Mouse (Mus musculus): Measurements from ENCODE around the gene Irx6. TPM values are rescaled to one million over a fixed set of nuclear protein-coding genes. Genes with fewer than 3 reads are reported as not detected.

Gene Irx6
- under 1 TPM in 1 of 2 experiments, not detected in 1; 0.05 TPM for polyA plus RNA-seq (2017; shearing (Covaris generic))

DNA sequence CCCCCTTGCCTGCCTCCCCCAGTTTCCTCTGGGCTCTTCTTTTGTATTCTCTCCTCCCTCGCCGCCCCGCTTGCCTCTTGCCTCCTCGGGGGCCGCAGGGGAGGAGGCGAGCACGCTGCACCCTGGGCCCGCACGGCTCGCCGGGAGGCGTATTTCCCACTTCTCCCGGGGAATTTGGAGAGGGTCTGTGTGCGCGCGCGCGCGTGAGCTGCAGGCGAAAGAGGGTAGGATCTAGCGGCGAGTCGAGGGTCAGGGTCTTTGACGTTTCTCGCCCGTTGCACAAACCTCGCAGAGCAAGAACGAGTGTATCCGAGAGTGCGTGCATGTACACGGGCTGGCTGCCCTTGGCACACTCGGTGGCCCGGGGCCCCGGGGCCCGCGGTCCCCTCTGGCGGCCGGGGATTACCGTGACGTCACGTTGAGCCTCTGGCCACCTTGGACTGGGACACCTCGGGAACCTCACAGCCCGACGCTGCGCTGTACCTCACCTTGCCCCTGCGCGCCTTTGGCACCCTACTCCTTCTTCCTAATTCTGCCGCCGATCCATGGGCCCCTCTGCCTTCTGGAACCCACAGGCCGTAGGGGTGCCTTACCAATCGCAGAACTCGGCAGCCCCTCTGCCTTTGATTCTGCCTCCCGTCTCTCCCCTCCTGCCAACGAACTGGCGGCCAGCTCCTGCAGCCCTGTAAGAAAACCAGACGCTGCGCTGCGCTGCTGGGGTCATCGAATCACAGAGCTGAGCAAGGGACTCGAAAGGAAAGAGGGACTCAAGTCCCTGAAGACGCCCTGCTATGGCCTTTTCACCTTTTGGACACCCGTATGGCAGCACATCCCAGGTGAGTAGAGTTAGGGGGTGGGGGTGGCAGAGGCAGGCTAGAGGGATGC is at the start of gene Irx6:
Gene Irx6 (plus strand): TSS at position 45 of the 885 bp plus-strand sequence.

Other genes starting within 250 kb of the Irx6 start
- gene Mmp2, start 153.0 kb downstream of the Irx6 start, polyA plus RNA-seq (2017; shearing (Covaris generic)) = not detected
- 1 to 10 TPM in 1 of 2 experiments, under 1 TPM in 1; 0.70 to 2.0 TPM for gene Lpcat2, start 181.1 kb downstream of the Irx6 start, polyA plus RNA-seq (2017; shearing (Covaris generic))
- gene Capns2, start 227.1 kb downstream of the Irx6 start, polyA plus RNA-seq (2017; shearing (Covaris generic)) = not detected